Mouse (Mus musculus): ENCODE measurements around the gene Bcl2l10.
"Not testable (repeated sequence)": the region's sequence is repeated elsewhere in the genome, so short reads cannot be mapped to it uniquely, and the experiment has no call there.

The Bcl2l10 gene

GRCm38 (mm10) chr9:75342433-75342832, 5.1 kb upstream of the Bcl2l10 start:
- no peak for DNase-seq (ENCODE audit: low read depth, low spot score)

DNA sequence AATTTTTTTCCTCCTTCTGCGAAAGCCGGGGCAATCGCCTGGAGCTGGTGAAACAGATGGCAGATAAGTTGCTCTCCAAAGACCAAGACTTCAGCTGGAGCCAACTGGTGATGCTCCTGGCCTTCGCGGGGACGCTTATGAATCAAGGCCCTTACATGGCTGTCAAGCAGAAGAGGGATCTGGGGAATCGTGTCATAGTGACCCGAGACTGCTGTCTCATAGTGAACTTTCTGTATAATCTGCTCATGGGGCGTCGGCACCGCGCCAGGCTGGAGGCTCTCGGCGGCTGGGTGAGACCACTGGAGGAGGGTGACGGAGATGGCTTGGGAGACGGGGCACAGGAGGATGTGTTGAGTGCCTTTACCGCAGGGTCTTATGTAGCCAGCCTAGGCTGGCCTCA, 508 bp downstream of the Bcl2l10 start:
- no peak for DNase-seq (ENCODE audit: low read depth, low spot score)

GRCm38 (mm10) chr9:75348641-75349040, 1.1 kb downstream of the Bcl2l10 start:
- no peak for DNase-seq (ENCODE audit: low read depth, low spot score)

DNA sequence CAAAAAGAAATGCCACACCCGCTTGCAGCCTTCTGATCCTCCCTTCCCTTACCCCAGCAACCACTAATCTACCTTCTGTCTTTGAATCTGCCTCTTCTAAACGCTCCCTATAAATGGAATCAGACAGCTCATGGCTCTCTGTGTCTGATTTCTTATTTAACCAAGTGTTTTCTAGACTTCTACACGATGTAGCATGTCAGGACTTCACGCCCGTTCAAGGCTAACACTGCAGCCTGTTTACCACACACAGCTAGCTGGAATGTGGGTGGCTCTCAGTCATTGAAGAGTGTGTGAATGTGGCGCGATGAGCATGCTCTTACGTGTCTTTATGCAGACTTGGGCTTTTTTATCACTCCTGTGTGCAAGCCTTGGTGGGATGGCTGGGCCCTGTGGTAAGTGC, 5.5 kb downstream of the Bcl2l10 start:
- DNase-seq (ENCODE audit: low read depth, low spot score): no peak

DNA sequence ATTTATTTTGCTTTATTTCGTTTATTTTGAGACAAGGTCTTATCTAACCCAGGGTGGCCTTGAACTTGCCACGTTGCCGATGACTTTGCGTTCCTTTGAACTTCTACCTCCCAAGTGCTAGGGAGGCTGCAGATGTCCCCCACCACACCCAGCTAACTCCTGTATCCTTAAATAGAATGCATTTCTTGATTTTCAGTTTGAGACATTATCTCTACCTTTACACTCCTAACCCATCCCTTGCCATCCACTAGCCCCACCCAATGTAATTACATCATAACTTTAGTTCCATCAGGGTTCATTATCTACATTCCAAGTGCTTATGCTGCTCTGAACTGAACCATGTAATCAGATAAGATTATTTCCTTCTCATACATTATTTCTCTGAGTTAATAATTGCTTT, 8.2 kb downstream of the Bcl2l10 start:
- DNase-seq (ENCODE audit: low read depth, low spot score): no peak

DNA sequence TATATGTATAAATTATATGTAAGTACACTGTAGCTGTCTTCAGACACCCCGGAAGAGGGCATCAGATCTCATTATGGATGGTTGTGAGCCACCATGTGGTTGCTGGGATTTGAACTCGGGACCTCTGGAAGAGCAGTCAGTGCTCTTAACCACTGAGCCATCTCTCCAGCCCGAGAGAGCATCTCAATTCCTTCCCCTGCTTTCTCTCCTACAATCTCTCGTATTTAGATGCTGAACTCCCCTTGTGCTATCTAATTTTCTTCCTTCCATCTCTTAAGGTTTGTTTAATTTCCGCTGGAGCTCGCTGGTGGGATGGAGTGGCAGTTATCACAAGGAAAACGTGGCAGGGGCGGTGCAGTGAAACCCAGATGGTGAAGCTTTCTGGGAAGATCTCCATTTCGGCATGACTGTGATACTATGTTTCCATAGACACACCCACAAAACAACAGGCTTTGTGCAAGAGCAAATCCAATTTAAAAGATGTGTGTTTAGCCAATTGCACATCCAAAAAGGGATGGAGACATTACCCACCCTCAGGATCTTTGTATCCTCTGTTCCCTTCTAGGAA, 9.6 kb downstream of the Bcl2l10 start:
- DNase-seq (ENCODE audit: low read depth, low spot score): no peak

DNA sequence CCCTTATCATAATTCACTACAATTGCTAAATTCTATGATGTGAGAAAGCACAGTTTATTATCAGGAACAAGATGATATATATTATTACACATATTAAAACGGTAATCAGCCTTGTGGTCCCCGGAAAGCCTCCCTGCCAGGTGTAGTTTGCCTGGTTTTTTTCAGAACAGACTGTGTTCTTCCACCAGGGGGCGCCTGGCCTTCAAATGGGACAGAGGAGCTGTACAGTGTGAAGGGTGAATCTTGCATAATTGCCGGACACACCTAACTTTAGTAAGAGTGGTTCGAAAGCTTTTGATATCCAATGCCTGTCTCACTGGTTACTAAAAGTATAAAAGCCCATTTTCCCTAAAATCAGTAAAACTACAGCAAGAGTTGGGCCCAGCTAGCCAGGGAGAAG, 14.1 kb downstream of the Bcl2l10 start:
- DNase-seq (ENCODE audit: low read depth, low spot score): peak; percentile 56

DNA sequence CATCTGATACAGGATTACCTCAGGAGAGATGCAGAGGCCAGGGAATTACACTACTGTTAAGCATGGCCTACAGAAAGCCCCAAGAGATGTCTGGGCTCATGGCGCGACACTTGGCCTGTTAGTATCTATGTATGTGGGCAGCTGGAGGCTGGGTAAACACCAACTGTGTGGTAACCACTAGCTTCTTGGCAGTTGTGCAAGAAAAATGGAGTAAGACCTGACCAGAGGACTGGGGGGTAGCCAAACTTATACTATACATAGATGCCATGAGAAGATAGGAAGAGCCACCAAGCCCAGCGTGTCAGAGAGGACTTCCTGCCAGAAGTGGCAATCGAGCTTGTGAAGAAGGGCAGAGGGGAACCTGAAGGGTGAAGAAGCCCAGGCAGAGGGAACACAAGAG, 14.6 kb downstream of the Bcl2l10 start:
- DNase-seq (ENCODE audit: low read depth, low spot score): no peak

GRCm38 (mm10) chr9:75363001-75363400, 15.4 kb downstream of the Bcl2l10 start:
- DNase-seq (ENCODE audit: low read depth, low spot score): no peak

DNA sequence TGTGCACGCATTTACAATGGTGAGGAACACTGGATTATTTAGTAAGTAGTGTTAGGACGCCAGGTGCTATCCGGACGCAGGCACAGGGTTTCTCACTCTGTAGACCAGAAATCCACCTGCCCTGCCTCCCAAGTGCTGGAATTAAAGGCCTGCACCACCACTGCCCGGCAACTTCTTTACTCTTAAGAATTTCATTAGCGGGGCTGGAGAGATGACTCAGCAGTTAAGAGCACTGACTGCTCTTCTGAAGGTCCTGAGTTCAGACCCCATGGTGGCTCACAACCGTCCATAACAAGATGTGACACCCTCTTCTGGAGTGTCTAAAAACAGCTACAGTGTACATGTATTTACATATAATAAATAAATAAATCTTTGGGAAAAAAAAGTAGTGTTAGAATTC, 16.1 kb downstream of the Bcl2l10 start:
- not testable (repeated sequence) for DNase-seq (ENCODE audit: low read depth, low spot score)

GRCm38 (mm10) chr9:75365195-75365594, 17.6 kb downstream of the Bcl2l10 start:
- DNase-seq (ENCODE audit: low read depth, low spot score): no peak

GRCm38 (mm10) chr9:75366191-75366590, 18.6 kb downstream of the Bcl2l10 start:
- DNase-seq (ENCODE audit: low read depth, low spot score): no peak

- no peak for DNase-seq (ENCODE audit: low read depth, low spot score)
These were observed 21.2 kb downstream of the Bcl2l10 start for GRCm38 (mm10) chr9:75368779-75369178.

DNA sequence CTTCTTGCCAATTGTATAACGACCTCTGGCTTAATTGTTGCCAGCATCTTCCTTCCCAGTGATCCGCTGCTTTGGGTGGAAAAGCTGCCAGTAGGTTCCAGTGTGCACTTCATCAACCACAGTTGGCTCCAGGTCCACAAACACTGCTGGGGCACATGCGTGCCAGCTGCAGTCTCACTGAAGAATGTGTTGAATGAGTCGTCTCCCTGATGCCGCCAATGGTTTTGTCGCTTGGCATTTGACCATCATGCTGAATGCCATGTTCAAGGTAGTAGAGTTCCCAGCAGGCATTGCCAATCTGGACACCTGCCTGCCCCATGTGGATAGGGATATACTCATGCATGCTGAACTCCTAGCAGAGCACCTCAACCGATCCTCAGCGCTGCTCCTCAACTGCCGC, 28.0 kb downstream of the Bcl2l10 start:
- DNase-seq (ENCODE audit: low read depth, low spot score): no peak

GRCm38 (mm10) chr9:75376428-75376827, 28.9 kb downstream of the Bcl2l10 start:
- no peak for DNase-seq (ENCODE audit: low read depth, low spot score)

- DNase-seq (ENCODE audit: low read depth, low spot score): no peak
These were observed 31.2 kb downstream of the Bcl2l10 start for GRCm38 (mm10) chr9:75378774-75379173.

GRCm38 (mm10) chr9:75382825-75383224, 35.3 kb downstream of the Bcl2l10 start:
- no peak for DNase-seq (ENCODE audit: low read depth, low spot score)

DNA sequence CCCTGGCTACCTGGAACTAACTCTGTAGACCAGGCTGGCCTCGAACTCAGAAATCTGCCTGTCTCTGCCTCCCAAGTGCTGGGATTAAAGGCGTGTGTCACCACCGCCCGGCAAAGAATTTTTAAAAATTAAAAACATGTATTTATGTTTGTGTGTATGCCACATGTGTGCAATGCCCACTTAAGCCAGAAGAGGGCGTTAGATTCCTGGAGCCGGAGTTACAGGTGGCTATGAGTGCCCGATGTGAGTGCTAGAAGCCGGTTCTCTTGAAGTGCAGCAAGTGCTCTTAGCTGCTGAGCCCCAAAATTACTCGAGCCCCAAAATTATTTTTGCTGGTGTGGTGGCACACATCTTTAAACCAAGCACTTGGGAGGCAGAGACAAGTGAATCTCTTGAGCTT, 36.2 kb downstream of the Bcl2l10 start:
- DNase-seq (ENCODE audit: low read depth, low spot score): no peak

DNA sequence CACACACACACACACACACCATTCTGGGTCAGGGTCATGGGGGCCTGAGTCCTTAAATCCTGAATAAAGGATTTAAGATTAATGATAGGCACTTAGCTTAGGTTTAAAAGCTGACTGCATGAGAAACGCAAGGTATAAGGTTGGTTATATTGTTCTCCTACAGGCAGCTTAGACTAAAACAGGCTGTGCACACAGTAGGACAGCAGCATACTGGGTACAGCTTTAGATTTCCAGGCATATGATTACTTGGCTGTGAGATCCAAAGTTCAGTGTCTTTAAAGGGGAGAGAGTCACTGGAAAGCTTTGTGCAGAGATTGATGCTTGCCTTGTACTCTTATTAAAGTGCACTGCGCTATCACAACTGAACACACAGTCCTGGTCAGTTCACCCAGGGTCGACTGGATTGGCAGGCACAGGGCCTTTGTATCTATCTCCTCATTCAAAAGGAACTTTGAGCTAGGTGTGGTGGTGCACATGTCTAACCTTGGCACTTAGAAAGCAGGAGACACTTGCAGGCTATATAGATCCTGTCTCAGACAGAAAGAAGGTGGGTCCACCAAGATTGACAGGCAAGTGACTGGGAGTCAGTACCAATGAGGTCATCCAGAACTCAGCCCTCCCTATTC, 36.9 kb downstream of the Bcl2l10 start:
- no peak for DNase-seq (ENCODE audit: low read depth, low spot score)

GRCm38 (mm10) chr9:75385218-75385974, 37.8 kb downstream of the Bcl2l10 start:
- no peak for DNase-seq (ENCODE audit: low read depth, low spot score)

DNA sequence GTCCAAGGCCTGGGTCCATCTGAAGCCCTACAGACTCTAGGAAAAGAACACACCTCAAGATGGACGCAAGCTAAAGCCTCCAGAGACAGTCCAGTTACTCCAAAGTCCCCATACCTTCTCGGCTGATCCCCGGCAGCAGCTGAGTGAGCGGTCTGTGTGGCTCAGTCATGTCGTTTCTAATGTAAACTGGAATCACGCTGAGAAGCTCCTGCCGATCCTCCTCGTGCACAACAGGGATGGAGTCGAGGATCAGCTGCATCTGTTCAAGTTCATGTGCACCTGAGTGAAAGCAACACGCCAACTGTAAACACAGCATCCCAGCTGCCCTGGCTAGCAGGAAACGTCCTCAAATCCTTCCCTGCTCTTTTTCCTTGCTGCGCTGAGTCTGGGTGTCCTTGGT, 45.7 kb downstream of the Bcl2l10 start:
- DNase-seq (ENCODE audit: low read depth, low spot score): no peak

GRCm38 (mm10) chr9:75395971-75396370, 48.4 kb downstream of the Bcl2l10 start:
- DNase-seq (ENCODE audit: low read depth, low spot score): no peak

GRCm38 (mm10) chr9:75399069-75399468, 51.5 kb downstream of the Bcl2l10 start:
- DNase-seq (ENCODE audit: low read depth, low spot score): no peak
